Mouse (Mus musculus) neural tube, embryonic 14.5 days (tissue): ENCODE data around the gene Thumpd1. TPM values are rescaled to one million over a fixed set of nuclear protein-coding genes. Genes with fewer than 3 reads are reported as not detected.
"Not testable (repeated sequence)": the region's sequence is repeated elsewhere in the genome, so short reads cannot be mapped to it uniquely, and the experiment has no call there.

Source experiments
- ATAC-seq: fragments of 200-750 bp; cut with Nextera tagmentation; 2 replicates; pipeline ENCODE4 v1.8.0; 2017; ENCODE audit warnings: low read depth, mild to moderate bottlenecking, moderate TSS enrichment, moderate library complexity
- H3K27ac ChIP-seq: fragments of 300-500 bp; sonication (generic); 2 replicates; pipeline ENCODE4 v1.5.1; 2014; ENCODE audit warnings: low read depth, mild to moderate bottlenecking, control low read depth, low read length, moderate library complexity, mixed read lengths
- H3K27me3 ChIP-seq: fragments of 300-500 bp; sonication (generic); 2 replicates; pipeline ENCODE4 v1.6.1; 2014; ENCODE audit warnings: low read length; ENCODE audit not compliant: control insufficient read depth, insufficient read depth
- H3K36me3 ChIP-seq: fragments of 300-500 bp; sonication (generic); 2 replicates; pipeline ENCODE4 v1.6.1; 2014; ENCODE audit warnings: low read length, mixed read lengths; ENCODE audit not compliant: control insufficient read depth, insufficient read depth
- H3K4me1 ChIP-seq: fragments of 300-500 bp; sonication (generic); 2 replicates; pipeline ENCODE4 v1.6.1; 2014; ENCODE audit warnings: low read length; ENCODE audit not compliant: control insufficient read depth, insufficient read depth
- H3K4me2 ChIP-seq: fragments of 300-500 bp; sonication (generic); 2 replicates; pipeline ENCODE4 v1.6.1; 2014; ENCODE audit warnings: mild to moderate bottlenecking, low read depth, low read length, control low read depth
- H3K4me3 ChIP-seq: fragments of 300-500 bp; sonication (generic); 2 replicates; pipeline ENCODE4 v1.5.1; 2014; ENCODE audit warnings: low read depth, low read length, control low read depth, mixed read lengths
- H3K9ac ChIP-seq: fragments of 300-500 bp; sonication (generic); replicated peaks from 2 replicates; pipeline ENCODE4 v1.6.1; 2014; ENCODE audit warnings: low read depth, mild to moderate bottlenecking, control low read depth, low read length, mixed read lengths
- H3K9me3 ChIP-seq: fragments of 300-500 bp; sonication (generic); 2 replicates; pipeline ENCODE4 v1.6.1; 2016; ENCODE audit warnings: low read length; ENCODE audit not compliant: control insufficient read depth
- WGBS: fragments of 180-500 bp; shearing (Covaris S2); extraction: QIAGEN DNeasy Blood & Tissue Kit; methylation state at CpG from one replicate; pipeline ENCODE4 v1.1.7; 2014; 5-methylcytosine and 5-hydroxymethylcytosine counted together
- polyA plus RNA-seq: library from polyadenylated mRNA; unstranded; fragments of >200 nt; fragmentation: Nextera tagmentation; extraction: Ambion mirVana; gene quantifications from 2 replicates; pipeline ENCODE4 v1.2.1, GENCODE M21; 2014

Thumpd1 gene
- polyA plus RNA-seq, 1 experiment from 2014 or later = 67.8 TPM

- 77% methylated on average over 1 of the region's 1 CpGs for WGBS
- H3K4me2 ChIP-seq = no peak overlapping the region
- H3K9ac ChIP-seq = no peak overlapping the region
- no peak overlapping the region for H3K4me3 ChIP-seq
- no peaks in the 10 kb centered on the region for H3K36me3 ChIP-seq
- H3K27ac ChIP-seq = no peak overlapping the region
- H3K4me1 ChIP-seq = 0 out of 2 replicates have a peak, but pooled peaks cover 3% of the 10 kb centered on the region
- no peak for ATAC-seq
- no peaks in the 10 kb centered on the region for H3K27me3 ChIP-seq
- H3K9me3 ChIP-seq = no peaks in the 10 kb centered on the region
Measured at GRCm38 (mm10) chr7:119745869-119746268, 25.3 kb upstream of the Thumpd1 start.

GRCm38 (mm10) chr7:119744321-119744720, 23.7 kb upstream of the Thumpd1 start:
- Histone ChIP-seq H3K4me1 (0 out of 2 replicates have a peak, but pooled peaks cover 3% of the 10 kb centered on the region), H3K4me3 (no peak overlapping the region), H3K27me3 (no peaks in the 10 kb centered on the region), H3K27ac (no peak overlapping the region), H3K4me2 (0 out of 2 replicates have a peak overlapping the region, but pooled peaks have one; percentile 21), H3K36me3 (no peaks in the 10 kb centered on the region), H3K9me3 (no peaks in the 10 kb centered on the region), H3K9ac (no peak overlapping the region)
- WGBS = 8% methylated on average over 34 of the region's 34 CpGs
- peak; percentile 39; the same call in 1 of the 2 replicates for ATAC-seq

GRCm38 (mm10) chr7:119739798-119740468, 19.3 kb upstream of the Thumpd1 start:
- 0 out of 2 replicates have a peak overlapping the region, but pooled peaks have one; percentile 25 for H3K9ac ChIP-seq
- not testable (repeated sequence) for H3K27ac ChIP-seq, H3K27me3 ChIP-seq, H3K4me1 ChIP-seq, H3K36me3 ChIP-seq, H3K9me3 ChIP-seq
- peak; percentile 74 for ATAC-seq
- peak overlapping the region; percentile 32 for H3K4me3 ChIP-seq
- H3K4me2 ChIP-seq = peak overlapping the region; percentile 38
- WGBS = 2% methylated on average over 25 of the region's 44 CpGs

GRCm38 (mm10) chr7:119738877-119739276, 18.3 kb upstream of the Thumpd1 start:
- 83% methylated on average over 2 of the region's 2 CpGs for WGBS
- ATAC-seq = peak; percentile 31; the same call in 1 of the 2 replicates
- no peak overlapping the region for H3K4me3 ChIP-seq
- H3K27me3 ChIP-seq = no peaks in the 10 kb centered on the region
- H3K27ac ChIP-seq = no peak overlapping the region
- H3K4me2 ChIP-seq = no peak overlapping the region
- H3K4me1 ChIP-seq = no peaks in the 10 kb centered on the region
- H3K36me3 ChIP-seq = no peaks in the 10 kb centered on the region
- H3K9me3 ChIP-seq = no peaks in the 10 kb centered on the region
- no peak overlapping the region for H3K9ac ChIP-seq

GRCm38 (mm10) chr7:119731262-119731661, 10.7 kb upstream of the Thumpd1 start:
- H3K9ac ChIP-seq, H3K27me3 ChIP-seq, H3K4me3 ChIP-seq, H3K27ac ChIP-seq, H3K4me2 ChIP-seq, H3K9me3 ChIP-seq, H3K36me3 ChIP-seq, H3K4me1 ChIP-seq, ATAC-seq: not testable (repeated sequence)
- WGBS = 88% methylated on average over 4 of the region's 4 CpGs

- Histone ChIP-seq H3K9me3 (no peaks in the 10 kb centered on the region), H3K27me3 (no peaks in the 10 kb centered on the region), H3K4me1 (no peaks in the 10 kb centered on the region), H3K9ac (no peak overlapping the region), H3K4me3 (no peak overlapping the region), H3K27ac (no peak overlapping the region), H3K4me2 (no peak overlapping the region), H3K36me3 (no peaks in the 10 kb centered on the region)
- ATAC-seq = no peak
- WGBS = 89% methylated on average over 2 of the region's 2 CpGs
Measured at GRCm38 (mm10) chr7:119727621-119728020, 7.0 kb upstream of the Thumpd1 start.

- Histone ChIP-seq H3K4me1 (peaks cover 10% of the 10 kb centered on the region), H3K4me2 (peak overlapping the region; percentile 90), H3K4me3 (peak overlapping the region; percentile 93), H3K27me3 (no peaks in the 10 kb centered on the region), H3K9ac (peak overlapping the region; percentile 83), H3K9me3 (no peaks in the 10 kb centered on the region), H3K27ac (peak overlapping the region; percentile 35; the same call in 1 of the 2 replicates), H3K36me3 (peaks cover 29% of the 10 kb centered on the region)
- ATAC-seq = peak; percentile 52
- WGBS = 13% methylated on average over 8 of the region's 8 CpGs
Measured at GRCm38 (mm10) chr7:119720947-119721310, 331 bp upstream of the Thumpd1 start.

GRCm38 (mm10) chr7:119714111-119714510, 6.5 kb downstream of the Thumpd1 start:
- Histone ChIP-seq H3K4me1 (peaks cover 1% of the 10 kb centered on the region; the same call in 1 of the 2 replicates), H3K27me3 (no peaks in the 10 kb centered on the region), H3K4me3 (no peak overlapping the region), H3K9me3 (no peaks in the 10 kb centered on the region), H3K4me2 (no peak overlapping the region), H3K9ac (no peak overlapping the region), H3K36me3 (peaks cover 34% of the 10 kb centered on the region), H3K27ac (no peak overlapping the region)
- WGBS = 96% methylated on average over 7 of the region's 7 CpGs
- no peak for ATAC-seq

- Histone ChIP-seq H3K9ac (no peak overlapping the region), H3K36me3 (no peaks in the 10 kb centered on the region), H3K4me1 (no peaks in the 10 kb centered on the region), H3K9me3 (no peaks in the 10 kb centered on the region), H3K4me2 (no peak overlapping the region), H3K27ac (no peak overlapping the region), H3K27me3 (no peaks in the 10 kb centered on the region), H3K4me3 (no peak overlapping the region)
- WGBS = 89% methylated on average over 1 of the region's 1 CpGs
- ATAC-seq = no peak
Measured at GRCm38 (mm10) chr7:119694926-119695325, 25.7 kb downstream of the Thumpd1 start.
